Mouse (Mus musculus) large intestine, adult 2 months (tissue): ENCODE results near the gene Pdcd7. TPM values are rescaled to one million over a fixed set of nuclear protein-coding genes. Genes with fewer than 3 reads are reported as not detected.
"Not testable (repeated sequence)": the region's sequence is repeated elsewhere in the genome, so short reads cannot be mapped to it uniquely, and the experiment has no call there.

Experiments
- DNase-seq: peaks from one replicate; pipeline ENCODE4 v3.0.0-alpha.2; 2012; ENCODE audit warnings: low read depth, low spot score
- WGBS: fragments of 180-500 bp; shearing (Covaris S2); methylation state at CpG from one replicate; pipeline ENCODE4 v1.1.7; 2018; 5-methylcytosine and 5-hydroxymethylcytosine counted together
- polyA plus RNA-seq: library from polyadenylated mRNA; depleted of rRNA; stranded (reverse); fragments of >200 nt; gene quantifications from 2 replicates; pipeline ENCODE4 v1.2.3, GENCODE M21; 2012; rRNA removed

Gene Pdcd7
- 7.3 and 8.1 TPM in 2 replicates for polyA plus RNA-seq

DNA sequence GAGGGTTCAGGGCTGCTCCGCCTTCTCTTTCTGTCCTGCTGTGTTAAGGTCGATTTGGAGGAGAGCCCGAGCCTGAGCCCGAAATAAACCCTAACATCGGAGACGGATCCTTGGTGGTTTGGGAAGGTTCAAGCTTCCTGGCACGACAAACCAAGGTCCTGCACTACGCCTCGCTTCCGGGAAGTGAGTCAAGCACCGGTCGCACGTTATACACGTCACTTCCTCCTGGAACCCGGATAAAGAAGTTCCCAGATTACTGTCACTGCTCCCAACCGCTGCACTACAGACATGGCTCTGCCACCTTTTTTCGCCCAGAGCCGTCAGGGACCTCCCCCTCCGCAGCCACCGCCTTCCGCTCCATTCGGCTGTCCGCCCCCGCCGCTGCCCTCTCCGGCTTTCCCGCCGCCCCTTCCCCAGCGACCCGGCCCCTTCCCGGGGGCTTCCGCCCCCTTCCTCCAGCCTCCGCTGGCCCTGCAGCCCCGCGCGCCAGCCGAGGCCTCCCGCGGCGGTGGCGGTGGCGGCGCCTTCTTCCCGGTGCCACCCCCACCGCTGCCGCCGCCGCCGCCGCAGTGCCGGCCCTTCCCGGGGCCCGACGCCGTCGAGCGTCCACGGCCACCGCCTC is at the start of gene Pdcd7:
Gene Pdcd7 (plus strand): TSS at position 251 of the 622 bp plus-strand sequence.
- 2% methylated on average over 57 of the region's 59 CpGs for WGBS
- DNase-seq = peak; percentile 94

GRCm38 (mm10) chr9:65297056-65297455 is 48.8 kb upstream of the Pdcd7 start:
- WGBS = 90% methylated on average over 2 of the region's 2 CpGs
- no peak for DNase-seq

DNA sequence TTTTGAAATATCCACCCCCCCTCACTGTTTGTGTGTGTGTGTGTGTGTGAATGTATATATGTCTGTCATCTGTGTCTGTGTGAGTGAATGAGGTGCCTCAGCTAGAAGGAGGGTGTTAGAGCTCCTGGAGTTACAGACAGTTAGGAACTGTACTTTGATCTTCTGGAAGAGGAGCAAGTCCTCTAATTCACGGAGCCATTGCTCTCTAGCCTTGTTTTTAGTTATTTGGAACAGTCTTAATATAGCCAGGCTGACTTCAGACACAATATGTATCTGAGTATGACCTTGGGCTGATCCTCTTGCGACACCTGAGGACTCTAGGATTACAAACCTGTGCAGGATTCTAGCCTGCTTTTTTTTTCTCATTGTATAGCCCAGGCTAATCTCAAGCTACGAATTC is 47.1 kb upstream of the Pdcd7 start:
- WGBS = 74% methylated on average over 3 of the region's 3 CpGs

DNA sequence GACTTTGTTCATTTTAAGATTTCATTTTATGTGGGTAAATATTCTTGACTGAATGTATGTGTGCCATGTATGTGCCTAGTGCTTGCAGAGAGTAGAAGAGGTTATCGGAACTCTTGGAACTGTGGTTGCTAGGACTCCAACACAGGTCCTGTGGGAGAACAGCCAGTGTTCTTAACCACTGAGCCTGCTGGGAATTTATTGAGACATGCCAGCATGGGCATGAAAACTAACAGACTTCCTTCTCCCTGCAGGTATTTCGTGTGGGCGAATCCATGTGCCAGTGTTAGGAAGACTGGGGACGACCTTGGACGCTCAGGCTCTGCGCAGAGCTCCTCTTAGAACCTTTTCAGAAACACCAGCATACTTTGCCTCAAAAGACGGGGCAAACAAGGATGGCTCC is 46.3 kb upstream of the Pdcd7 start:
- 96% methylated on average over 7 of the region's 7 CpGs for WGBS

More for the DNA sequence above, 47.1 kb upstream of the Pdcd7 start:
- DNase-seq = no peak

DNA sequence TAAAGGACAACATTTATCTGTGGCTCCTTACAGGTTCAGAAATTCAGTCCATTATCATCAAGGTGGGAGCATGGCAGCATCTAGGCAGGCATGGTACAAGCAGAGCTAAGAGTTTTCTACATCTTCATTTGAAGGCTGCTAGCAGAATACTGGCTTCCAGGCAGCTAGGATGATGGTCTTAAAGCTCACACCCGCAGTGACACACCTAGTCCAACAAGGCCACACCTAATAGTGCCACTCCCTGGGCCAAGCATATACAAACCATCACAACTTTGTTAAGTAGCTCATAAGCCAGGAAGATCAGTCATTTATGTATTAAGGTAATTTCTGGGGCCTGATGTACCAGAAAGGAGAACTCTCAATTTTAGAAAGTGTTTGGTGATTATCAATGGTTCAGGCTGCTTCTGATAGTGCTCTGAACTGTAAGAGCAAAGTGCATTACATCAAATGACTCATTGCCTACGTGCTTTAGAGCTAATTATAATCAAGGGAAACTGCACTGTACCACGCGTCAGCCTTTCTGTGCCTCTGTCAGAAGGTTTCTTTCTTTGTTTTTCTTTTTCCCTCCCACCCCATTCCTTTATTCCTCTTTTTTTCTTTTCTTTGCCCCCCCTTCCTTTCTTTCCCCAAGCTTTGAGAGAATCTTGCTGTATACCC is 43.4 kb upstream of the Pdcd7 start:
- 51% methylated on average over 4 of the region's 4 CpGs for WGBS
- no peak for DNase-seq

More for the DNA sequence above, 46.3 kb upstream of the Pdcd7 start:
- DNase-seq = no peak

GRCm38 (mm10) chr9:65303586-65303985 is 42.3 kb upstream of the Pdcd7 start:
- no peak for DNase-seq
- 46% methylated on average over 4 of the region's 4 CpGs for WGBS

GRCm38 (mm10) chr9:65304300-65304699 is 41.6 kb upstream of the Pdcd7 start:
- DNase-seq = no peak
- 65% methylated on average over 4 of the region's 4 CpGs for WGBS

GRCm38 (mm10) chr9:65306672-65307071 is 39.2 kb upstream of the Pdcd7 start:
- 80% methylated on average over 2 of the region's 2 CpGs for WGBS
- DNase-seq = no peak

GRCm38 (mm10) chr9:65308011-65308410 is 37.9 kb upstream of the Pdcd7 start:
- 72% methylated on average over 1 of the region's 1 CpGs for WGBS
- DNase-seq = no peak

DNA sequence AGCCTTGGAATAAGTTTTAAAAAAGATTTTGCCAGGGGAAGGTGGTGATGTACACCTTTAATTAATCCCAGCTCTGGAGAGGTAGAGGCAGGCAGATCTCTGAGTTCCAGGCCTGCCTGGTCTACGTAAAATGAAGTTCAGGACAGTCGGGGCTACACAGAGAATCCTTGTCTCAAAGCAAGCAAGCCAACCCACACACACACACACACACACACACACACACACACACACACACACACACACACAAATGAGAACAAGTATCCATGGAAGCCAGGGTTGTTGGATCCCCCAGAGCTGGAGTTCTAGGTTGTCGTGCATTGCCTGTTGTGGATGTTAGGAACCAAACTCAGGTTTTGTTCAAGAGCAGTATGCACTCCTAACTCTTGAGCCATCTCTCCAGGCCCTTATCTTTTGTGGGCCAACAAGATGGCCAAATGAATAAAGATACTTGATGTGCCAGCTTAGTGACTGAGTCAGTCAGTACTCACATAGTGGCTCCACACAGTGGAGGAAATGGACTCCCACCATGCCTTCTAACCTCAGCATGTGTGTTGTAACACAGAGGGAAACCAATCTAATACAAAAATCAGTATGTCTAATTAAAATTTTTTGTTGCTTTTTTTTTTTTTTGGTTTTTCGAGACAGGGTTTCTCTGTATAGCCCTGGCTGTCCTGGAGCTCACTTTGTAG is 33.1 kb upstream of the Pdcd7 start:
- DNase-seq = no peak
- WGBS = 94% methylated on average over 4 of the region's 4 CpGs

DNA sequence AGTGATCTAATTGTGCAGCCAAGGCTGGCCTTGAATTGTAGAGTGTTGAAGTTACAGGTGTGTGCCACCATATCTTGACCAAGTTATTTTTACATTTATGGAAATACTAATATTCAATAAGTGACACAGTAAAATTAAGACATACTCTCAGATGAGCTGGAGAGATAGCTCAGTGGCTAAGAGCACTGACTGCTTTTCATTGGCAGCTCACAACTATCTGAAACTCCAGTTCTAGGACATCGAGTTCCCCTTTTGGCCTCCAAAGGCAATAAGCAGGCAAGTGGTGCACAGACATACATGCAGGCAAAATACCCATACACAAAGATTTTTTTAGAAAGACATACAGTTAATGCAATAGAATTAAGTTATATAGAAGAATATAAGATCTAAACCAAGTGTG is 32.1 kb upstream of the Pdcd7 start:
- no peak for DNase-seq
- WGBS = 93% methylated on average over 1 of the region's 1 CpGs

- DNase-seq = peak; percentile 35
- WGBS = 32% methylated on average over 11 of the region's 11 CpGs
These were observed 23.5 kb upstream of the Pdcd7 start for GRCm38 (mm10) chr9:65322255-65322900.

DNA sequence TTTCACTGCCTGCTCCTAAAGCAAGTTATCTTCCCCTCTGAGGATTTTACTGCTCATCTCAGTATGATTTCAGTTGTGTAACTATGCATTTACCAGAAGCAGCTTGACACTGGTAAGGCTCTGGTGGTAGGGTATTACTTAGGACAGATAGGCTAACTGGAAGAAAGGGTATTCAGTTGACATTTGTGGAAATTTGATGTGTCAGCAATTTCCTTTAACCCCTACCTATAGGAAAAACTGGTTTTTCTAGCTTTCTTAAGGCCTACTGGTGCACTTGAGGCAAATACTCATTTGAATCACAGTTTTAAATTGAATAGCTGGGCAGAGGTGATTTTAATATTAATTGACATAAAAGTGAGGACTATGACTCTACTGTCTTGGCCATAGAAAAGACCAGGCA is 19.9 kb upstream of the Pdcd7 start:
- no peak for DNase-seq

DNA sequence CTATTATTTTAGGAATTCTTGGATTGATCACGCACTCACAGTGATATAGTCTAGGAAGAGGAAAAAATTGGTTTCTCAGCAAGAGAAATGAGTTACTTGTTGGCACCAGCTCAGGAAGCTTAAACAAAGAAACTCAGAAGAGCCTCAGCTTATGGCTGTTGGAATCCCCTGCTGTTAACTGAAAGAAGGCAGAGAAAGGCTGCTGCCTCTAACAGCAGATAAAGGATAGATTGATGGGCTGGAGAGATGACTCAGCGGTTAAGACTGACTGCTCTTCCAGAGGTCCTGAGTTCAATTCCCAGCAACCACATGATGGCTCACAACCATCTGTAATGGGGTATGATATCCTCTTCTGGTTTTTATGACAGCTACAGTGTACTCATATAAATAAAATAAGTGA is 18.5 kb upstream of the Pdcd7 start:
- 91% methylated on average over 2 of the region's 2 CpGs for WGBS
- DNase-seq = no peak

- 36% methylated on average over 5 of the region's 5 CpGs for WGBS
- DNase-seq = no peak
These were observed 11.9 kb upstream of the Pdcd7 start for GRCm38 (mm10) chr9:65333958-65334357.

DNA sequence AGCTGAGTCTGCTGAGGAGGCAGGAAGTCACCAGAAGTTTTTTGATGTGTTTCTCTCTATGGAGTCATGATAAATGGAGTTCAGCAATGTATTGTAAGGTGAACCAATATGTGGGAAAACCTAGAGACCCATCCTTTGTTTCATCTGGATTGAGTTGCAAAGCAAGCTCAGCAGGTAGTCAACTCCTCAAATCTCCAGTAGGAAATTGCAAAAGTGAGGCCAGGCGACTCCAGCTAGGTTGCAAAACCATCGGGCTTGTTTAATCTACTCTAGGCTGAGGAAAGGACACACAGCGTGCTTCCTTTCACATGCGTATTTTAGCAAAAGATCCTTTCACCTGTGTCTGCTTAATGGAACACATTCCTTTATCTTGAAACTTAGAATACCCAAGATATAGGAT is 6.8 kb upstream of the Pdcd7 start:
- 88% methylated on average over 4 of the region's 4 CpGs for WGBS
- no peak for DNase-seq

DNA sequence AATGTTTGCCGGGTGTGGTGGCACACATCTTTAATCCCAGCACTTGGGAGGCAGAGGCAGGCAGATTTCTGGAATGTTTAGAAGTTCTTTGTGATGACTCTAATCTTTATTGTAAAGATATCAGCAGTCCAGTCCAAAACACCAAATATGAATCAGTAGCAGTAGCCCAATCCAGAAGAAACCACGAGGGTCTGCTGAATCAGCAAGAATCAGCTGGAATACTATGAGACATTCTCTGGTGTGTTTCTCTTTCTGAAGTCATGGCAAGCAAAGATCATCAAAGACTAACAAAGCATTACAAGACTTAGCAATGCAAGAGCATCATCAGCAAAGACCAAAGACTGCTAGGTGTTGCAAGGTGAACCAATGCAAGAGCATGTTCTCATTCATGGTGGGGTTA is 5.5 kb upstream of the Pdcd7 start:
- 86% methylated on average over 2 of the region's 2 CpGs for WGBS

GRCm38 (mm10) chr9:65345439-65345838 is 465 bp upstream of the Pdcd7 start:
- 66% methylated on average over 11 of the region's 11 CpGs for WGBS
- DNase-seq = not testable (repeated sequence)

More for the DNA sequence above, 5.5 kb upstream of the Pdcd7 start:
- DNase-seq = no peak

DNA sequence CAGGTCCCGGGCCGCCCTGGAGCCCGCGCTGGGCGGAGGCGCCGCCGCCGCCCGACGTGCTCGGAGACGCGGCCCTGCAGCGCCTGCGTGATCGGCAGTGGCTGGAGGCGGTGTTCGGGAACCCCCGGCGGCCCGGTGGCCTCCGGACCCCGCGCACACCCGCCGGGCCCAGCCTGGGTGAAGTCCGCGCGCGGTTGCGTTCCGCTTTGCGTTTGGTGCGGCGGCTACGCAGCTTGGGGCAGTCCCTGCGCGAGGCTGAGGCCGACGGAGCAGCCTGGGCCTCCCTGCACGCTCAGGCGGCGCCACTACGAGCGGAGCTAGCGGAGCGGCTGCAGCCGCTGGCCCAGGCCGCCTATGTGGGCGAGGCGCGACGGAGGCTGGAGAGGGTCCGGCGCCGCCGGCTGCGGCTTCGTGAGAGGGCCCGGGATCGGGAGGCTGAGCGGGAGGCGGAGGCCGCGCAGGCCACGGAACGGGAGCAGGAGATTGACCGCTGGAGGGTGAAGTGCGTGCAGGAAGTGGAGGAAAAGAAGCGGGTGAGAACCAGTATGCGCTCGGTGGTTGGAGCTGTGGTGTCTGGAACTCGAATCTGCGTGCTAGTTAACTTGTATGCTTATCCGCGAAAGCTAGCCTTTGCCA is 690 bp downstream of the Pdcd7 start:
- under 1% methylated on average over 69 of the region's 77 CpGs for WGBS
- DNase-seq = no peak
